In the genomic region with DNA sequence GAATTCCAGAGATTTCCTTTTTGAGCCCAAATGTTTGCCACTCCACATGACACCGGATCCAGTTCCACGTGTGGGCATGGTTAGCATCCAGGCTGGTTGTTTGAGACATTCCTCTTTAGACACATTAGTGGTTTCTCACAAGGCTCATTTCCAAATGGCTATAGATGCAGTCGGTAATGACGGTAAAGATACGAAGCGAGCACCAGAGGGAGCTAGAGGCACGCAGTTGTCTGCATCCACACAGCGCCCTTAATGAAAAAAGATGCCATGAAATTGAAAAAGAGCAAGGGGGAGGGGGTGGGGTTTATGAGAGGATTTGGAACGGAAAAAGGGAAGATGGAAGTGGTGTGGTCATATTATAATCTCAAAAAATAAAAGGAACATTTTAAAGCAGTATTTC, we compare ENCODE assay signal across 8 mouse cellular contexts. TPM values are rescaled to one million over a fixed set of nuclear protein-coding genes. Genes with fewer than 3 reads are reported as not detected.
A peak's percentile ranks its signal among the peaks of the same experiment; 100 is the strongest.
DNase-seq lines count a peak whose midpoint lies in the region; ATAC-seq lines count a peak whose summit lies in the region.

No protein-coding gene starts in this region.

- H3K9me3 ChIP-seq in heart, embryonic 10.5 days, result no peaks in the 10 kb centered on the region
- no peaks in the 10 kb centered on the region for H3K9me3 ChIP-seq in forebrain, embryonic 14.5 days (replicated peaks; ENCODE audit: control insufficient read depth, low read length)
- no peaks in the 10 kb centered on the region for H3K9me3 ChIP-seq in hindbrain, embryonic 15.5 days

- no peaks in the 10 kb centered on the region for H3K36me3 ChIP-seq in heart, embryonic 10.5 days
- no peaks in the 10 kb centered on the region for H3K36me3 ChIP-seq in forebrain, embryonic 14.5 days (ENCODE audit: control insufficient read depth, insufficient read depth, low read length)
- no peaks in the 10 kb centered on the region for H3K36me3 ChIP-seq in hindbrain, embryonic 15.5 days

- H3K4me3 ChIP-seq in heart, embryonic 10.5 days, result no peak overlapping the region
- no peak overlapping the region for H3K4me3 ChIP-seq in forebrain, embryonic 14.5 days (ENCODE audit: low read depth, low read length)
- H3K4me3 ChIP-seq in hindbrain, embryonic 15.5 days, result no peak overlapping the region

- H3K4me1 ChIP-seq in heart, embryonic 10.5 days, result peaks cover 8% of the 10 kb centered on the region
- no peaks in the 10 kb centered on the region for H3K4me1 ChIP-seq in forebrain, embryonic 14.5 days (ENCODE audit: control insufficient read depth, insufficient read depth, low read length)
- 0 out of 2 replicates have a peak, but pooled peaks cover 3% of the 10 kb centered on the region for H3K4me1 ChIP-seq in hindbrain, embryonic 15.5 days (replicated peaks)

- H3K27ac ChIP-seq in heart, embryonic 10.5 days, result no peak overlapping the region
- no peak overlapping the region for H3K27ac ChIP-seq in forebrain, embryonic 14.5 days (ENCODE audit: low read depth, low read length)
- no peak overlapping the region for H3K27ac ChIP-seq in hindbrain, embryonic 15.5 days (replicated peaks)

- H3K4me2 ChIP-seq in forebrain, embryonic 14.5 days (ENCODE audit: low read length), result no peak overlapping the region
- H3K4me2 ChIP-seq in hindbrain, embryonic 15.5 days, result no peak overlapping the region

- DNase-seq in heart, adult 11 months, result peak; percentile 93
- no peak for DNase-seq in heart, embryonic 10.5 days (ENCODE audit: low spot score)
- DNase-seq in c-Kit-positive CD71-positive TER-119-positive erythroid progenitor cells, embryonic 14.5 days (ENCODE audit: low spot score), result peak; percentile 37
- peak; percentile 93 for DNase-seq in forebrain, embryonic 14.5 days (ENCODE audit: low spot score)
- peak; percentile 54 to 74 for DNase-seq in layer of hippocampus, postnatal 36 days
- peak; percentile 50 for DNase-seq in right cerebral cortex, postnatal 25 days

- H3K27me3 ChIP-seq in heart, embryonic 10.5 days (ENCODE audit: insufficient read depth, poor library complexity, severe bottlenecking), result no peaks in the 10 kb centered on the region
- H3K27me3 ChIP-seq in forebrain, embryonic 14.5 days (replicated peaks; ENCODE audit: control insufficient read depth, insufficient read depth, low read length), result no peaks in the 10 kb centered on the region
- H3K27me3 ChIP-seq in hindbrain, embryonic 15.5 days, result no peaks in the 10 kb centered on the region

- no peak overlapping the region for H3K9ac ChIP-seq in forebrain, embryonic 14.5 days (ENCODE audit: low read length)
- H3K9ac ChIP-seq in hindbrain, embryonic 15.5 days, result no peak overlapping the region

- whole genome bisulfite sequencing in heart, embryonic 10.5 days, result 6% methylated on average over 9 of the region's 9 CpGs
- 5% methylated on average over 9 of the region's 9 CpGs for WGBS in forebrain, embryonic 14.5 days
- WGBS in hindbrain, embryonic 15.5 days, result 3% methylated on average over 9 of the region's 9 CpGs

- peak; percentile 86; the same call in 1 of the 2 replicates for ATAC-seq in forebrain, embryonic 14.5 days
- peak; percentile 87; the same call in 1 of the 2 replicates for ATAC-seq in hindbrain, embryonic 15.5 days (ENCODE audit: low FRiP score, low read depth)
- peak; percentile 96 for ATAC-seq in megakaryocyte-erythroid progenitor cell, adult 5-6 weeks (replicated peaks; ENCODE audit: low FRiP score, low TSS enrichment, poor library complexity, severe bottlenecking)

RNA-seq across cellular contexts. Expression of a gene that starts 50.3 kb away (rescaled TPM):
- 14.7 and 20.3 TPM in 2 replicates for polyA plus RNA-seq in heart, embryonic 10.5 days (2016; fragmentation: Nextera tagmentation; extraction: Ambion mirVana)
- 27.4 and 38.9 TPM in 2 replicates for polyA plus RNA-seq in forebrain, embryonic 14.5 days (2014; fragmentation: Nextera tagmentation; extraction: Ambion mirVana)
- 46.6 and 52.0 TPM in 2 replicates for polyA plus RNA-seq in hindbrain, embryonic 15.5 days (2015; fragmentation: Nextera tagmentation; extraction: Ambion mirVana)
- total RNA-seq in layer of hippocampus, postnatal 36 days (2021), result 100 to 1,000 TPM; 197 to 227 TPM
- total RNA-seq in megakaryocyte-erythroid progenitor cell, adult 5-6 weeks (2014; fragmentation: Nextera tagmentation), result 12.9 and 17.8 TPM in 2 replicates
- 8.3 and 10.4 TPM in 2 replicates for total RNA-seq in megakaryocyte-erythroid progenitor cell, adult 5-6 weeks (2017)
